Mouse (Mus musculus) hindbrain, embryonic 11.5 days (tissue): Measurements from ENCODE around the gene Olfr878. TPM values are rescaled to one million over a fixed set of nuclear protein-coding genes. Genes with fewer than 3 reads are reported as not detected.

Source experiments
- ATAC-seq: fragments of 200-750 bp; cut with Nextera tagmentation; 2 replicates; pipeline ENCODE4 v1.8.0; 2017; ENCODE audit warnings: mild to moderate bottlenecking, moderate TSS enrichment, moderate library complexity; ENCODE audit not compliant: low FRiP score
- DNase-seq: peaks from one replicate; pipeline ENCODE4 v3.0.0-alpha.2; 2015; ENCODE audit warnings: low spot score
- H3K27ac ChIP-seq: fragments of 300-500 bp; sonication (generic); 2 replicates; pipeline ENCODE4 v1.5.1; 2014; ENCODE audit warnings: mild to moderate bottlenecking, low read depth, low read length
- H3K27me3 ChIP-seq: fragments of 300-500 bp; sonication (generic); 2 replicates; pipeline ENCODE4 v1.6.1; 2014; ENCODE audit warnings: mild to moderate bottlenecking, low read length, moderate library complexity, mixed read lengths; ENCODE audit not compliant: control insufficient read depth, insufficient read depth
- H3K36me3 ChIP-seq: fragments of 300-500 bp; sonication (generic); 2 replicates; pipeline ENCODE4 v1.6.1; 2014; ENCODE audit warnings: mild to moderate bottlenecking, low read length, moderate library complexity, mixed read lengths; ENCODE audit not compliant: control insufficient read depth, insufficient read depth
- H3K4me1 ChIP-seq: fragments of 300-500 bp; sonication (generic); replicated peaks from 2 replicates; pipeline ENCODE4 v1.6.1; 2014; ENCODE audit warnings: low read length, mixed read lengths; ENCODE audit not compliant: control insufficient read depth, insufficient read depth
- H3K4me2 ChIP-seq: fragments of 300-500 bp; sonication (generic); replicated peaks from 2 replicates; pipeline ENCODE4 v1.6.1; 2014; ENCODE audit warnings: mild to moderate bottlenecking, low read depth, low read length
- H3K4me3 ChIP-seq: fragments of 300-500 bp; sonication (generic); 2 replicates; pipeline ENCODE4 v1.5.1; 2014; ENCODE audit warnings: low read depth, low read length
- H3K9ac ChIP-seq: fragments of 300-500 bp; sonication (generic); 2 replicates; pipeline ENCODE4 v1.6.1; 2014; ENCODE audit warnings: low read depth, low read length
- H3K9me3 ChIP-seq: fragments of 300-500 bp; sonication (generic); 2 replicates; pipeline ENCODE4 v1.6.1; 2016; ENCODE audit warnings: low read length; ENCODE audit not compliant: control insufficient read depth
- WGBS: fragments of 180-500 bp; shearing (Covaris S2); extraction: QIAGEN DNeasy Blood & Tissue Kit; methylation state at CpG from one replicate; pipeline ENCODE4 v1.1.7; 2014; 5-methylcytosine and 5-hydroxymethylcytosine counted together
- polyA plus RNA-seq: library from polyadenylated mRNA; unstranded; fragments of >200 nt; fragmentation: Nextera tagmentation; extraction: Ambion mirVana; gene quantifications from 2 replicates; pipeline ENCODE4 v1.2.1, GENCODE M21; 2014

Gene Olfr878
- polyA plus RNA-seq, 1 experiment from 2014 or later = not detected

DNA sequence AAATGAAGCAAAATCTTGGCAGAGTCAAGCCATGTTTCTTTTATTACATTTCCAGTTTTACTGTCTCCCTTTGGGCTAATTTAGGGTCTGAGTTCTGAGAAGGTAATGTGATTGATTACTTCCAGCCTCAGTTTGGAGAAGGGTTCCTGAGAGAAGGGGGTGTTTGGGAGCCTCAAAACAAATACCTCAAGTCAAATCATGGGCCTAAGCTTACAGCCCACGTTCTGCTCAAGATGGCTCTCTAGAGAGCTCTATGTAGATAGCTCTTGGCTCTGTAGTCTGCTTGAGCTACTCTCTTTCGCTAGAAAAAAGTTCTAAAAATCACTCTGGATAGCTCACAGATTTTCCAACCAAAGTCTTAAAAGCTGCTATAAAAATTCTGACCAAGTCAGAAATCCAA lies 7.8 kb downstream of the Olfr878 start:
- H3K9me3 ChIP-seq = no peaks in the 10 kb centered on the region
- H3K27ac ChIP-seq = no peak overlapping the region
- no peaks in the 10 kb centered on the region for H3K36me3 ChIP-seq
- H3K27me3 ChIP-seq = no peaks in the 10 kb centered on the region
- H3K9ac ChIP-seq = no peak overlapping the region
- DNase-seq = no peak
- no peak overlapping the region for H3K4me2 ChIP-seq
- no peak for ATAC-seq
- H3K4me3 ChIP-seq = no peak overlapping the region
- H3K4me1 ChIP-seq = no peaks in the 10 kb centered on the region
- 69% methylated on average over 2 of the region's 2 CpGs for WGBS

DNA sequence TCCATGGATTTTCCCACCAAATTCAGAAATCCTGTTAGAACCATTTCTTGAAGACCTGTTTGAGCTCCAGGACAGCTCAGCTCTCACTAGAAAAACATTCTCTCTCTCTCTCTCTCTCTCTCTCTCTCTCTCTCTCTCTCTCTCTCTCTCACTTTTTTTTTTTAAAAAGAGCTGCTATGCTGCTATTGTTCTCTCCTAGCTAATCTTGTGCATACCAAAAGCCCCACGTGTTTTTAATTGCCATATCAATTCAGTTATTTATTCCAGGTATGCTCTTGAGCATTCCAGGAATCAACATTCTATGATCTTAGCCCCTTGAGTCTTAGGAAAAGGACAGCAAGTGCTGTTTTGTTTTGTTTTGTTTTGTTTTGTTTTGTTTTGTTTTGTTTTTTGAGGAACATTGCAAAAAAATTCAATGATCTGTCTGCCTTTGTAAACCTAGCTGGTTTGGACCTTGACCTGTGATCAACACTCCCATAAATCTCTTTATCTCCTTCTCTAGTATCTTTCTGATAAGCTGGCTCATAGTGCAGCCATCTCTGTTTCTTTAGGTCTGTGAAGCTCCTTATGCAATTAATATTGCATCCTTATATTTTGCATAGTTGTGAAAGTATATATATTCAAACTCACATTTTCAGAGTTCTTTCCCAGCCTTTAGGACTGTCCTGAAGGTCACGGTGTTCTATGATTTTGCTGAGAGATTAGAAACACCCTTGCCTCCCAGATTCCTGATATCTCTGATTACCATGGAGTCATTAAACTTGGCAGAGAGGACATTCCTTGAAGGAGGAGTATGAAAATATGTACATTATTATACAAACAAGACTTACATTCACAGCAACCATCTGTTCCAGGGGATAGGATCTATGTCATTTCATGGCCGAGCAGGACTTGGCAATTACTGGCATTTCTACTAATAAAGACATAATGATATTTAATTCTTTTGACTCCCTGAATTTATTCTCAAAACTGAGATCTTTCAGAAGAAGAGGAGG lies 8.7 kb downstream of the Olfr878 start:
- no peak overlapping the region for H3K4me2 ChIP-seq
- ATAC-seq = no peak
- no peak for DNase-seq
- no peak overlapping the region for H3K9ac ChIP-seq
- H3K4me3 ChIP-seq = no peak overlapping the region
- H3K27ac ChIP-seq = no peak overlapping the region
- H3K36me3 ChIP-seq = no peaks in the 10 kb centered on the region
- 75% methylated on average over 3 of the region's 3 CpGs for WGBS
- no peaks in the 10 kb centered on the region for H3K27me3 ChIP-seq
- H3K9me3 ChIP-seq = no peaks in the 10 kb centered on the region
- no peaks in the 10 kb centered on the region for H3K4me1 ChIP-seq

DNA sequence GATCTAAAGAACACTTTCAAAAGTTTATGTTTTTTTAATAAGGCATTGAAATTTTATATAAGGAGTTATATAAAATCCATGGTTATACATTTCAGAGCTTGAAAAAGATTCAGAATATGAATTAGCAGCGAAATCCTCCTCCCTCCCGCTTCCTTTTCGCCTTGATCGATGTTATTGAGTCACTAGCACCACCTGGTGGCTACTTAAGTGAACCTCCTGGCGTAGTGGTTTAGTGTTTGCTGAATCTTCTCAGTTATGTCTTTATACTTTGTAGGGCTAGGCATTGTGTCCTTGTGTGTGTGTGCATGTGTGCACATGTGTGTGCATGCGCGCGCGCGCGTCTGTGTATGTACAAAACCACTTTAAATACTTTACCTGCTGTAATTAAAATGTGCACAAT lies 14.9 kb downstream of the Olfr878 start:
- ATAC-seq (peak; percentile 82), DNase-seq (peak; percentile 83)
- no peak overlapping the region for H3K4me2 ChIP-seq
- H3K9ac ChIP-seq = no peak overlapping the region
- H3K36me3 ChIP-seq = no peaks in the 10 kb centered on the region
- no peaks in the 10 kb centered on the region for H3K4me1 ChIP-seq
- H3K27ac ChIP-seq = no peak overlapping the region
- no peaks in the 10 kb centered on the region for H3K27me3 ChIP-seq
- WGBS = 5% methylated on average over 11 of the region's 11 CpGs
- H3K4me3 ChIP-seq = no peak overlapping the region
- no peaks in the 10 kb centered on the region for H3K9me3 ChIP-seq

DNA sequence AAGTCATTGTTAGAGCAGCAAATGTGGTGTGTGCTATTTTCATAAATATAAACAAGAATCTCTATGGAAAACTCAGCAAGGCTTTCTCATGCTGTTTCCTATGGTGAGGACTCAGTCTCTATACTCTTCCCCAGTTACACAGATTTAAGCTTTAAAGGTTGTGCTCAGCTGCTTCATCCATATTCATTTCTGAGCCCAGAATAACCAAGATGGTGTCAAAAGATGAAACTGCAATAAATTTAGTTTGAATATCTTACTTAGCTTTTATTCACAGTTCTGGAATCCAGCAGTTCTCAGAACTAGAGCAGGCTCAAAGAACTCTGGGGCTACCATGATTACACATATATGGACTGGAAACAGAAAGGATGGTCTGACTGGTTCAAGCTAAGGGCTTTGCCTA lies 16.5 kb downstream of the Olfr878 start:
- Histone ChIP-seq H3K4me2 (no peak overlapping the region), H3K4me3 (no peak overlapping the region), H3K9ac (no peak overlapping the region), H3K36me3 (no peaks in the 10 kb centered on the region), H3K27me3 (no peaks in the 10 kb centered on the region), H3K4me1 (no peaks in the 10 kb centered on the region), H3K27ac (no peak overlapping the region), H3K9me3 (no peaks in the 10 kb centered on the region)
- ATAC-seq = no peak
- no peak for DNase-seq

DNA sequence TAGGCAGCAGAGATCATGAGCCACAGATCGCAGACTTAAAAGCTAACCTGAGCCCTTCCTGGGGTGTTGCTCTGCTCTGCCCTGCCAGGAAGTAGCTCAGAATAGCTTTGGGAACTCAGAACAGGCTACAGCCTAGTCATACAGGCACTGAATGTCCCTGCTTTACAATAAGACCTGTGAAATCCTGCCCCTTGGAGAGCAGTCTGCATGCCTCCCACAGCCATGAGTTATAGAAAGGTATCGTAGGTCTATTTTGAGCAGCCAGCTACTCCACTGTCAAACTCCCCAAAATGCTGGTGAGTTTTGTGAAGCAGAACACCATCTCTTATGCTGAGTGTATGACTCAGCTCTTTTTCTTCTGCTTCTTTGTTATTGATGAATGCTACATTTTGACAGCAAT lies 23.5 kb downstream of the Olfr878 start:
- no peaks in the 10 kb centered on the region for H3K4me1 ChIP-seq
- ATAC-seq (no peak), DNase-seq (no peak)
- no peak overlapping the region for H3K9ac ChIP-seq
- H3K27me3 ChIP-seq = no peaks in the 10 kb centered on the region
- no peak overlapping the region for H3K27ac ChIP-seq
- H3K36me3 ChIP-seq = no peaks in the 10 kb centered on the region
- no peak overlapping the region for H3K4me3 ChIP-seq
- WGBS = 89% methylated on average over 2 of the region's 2 CpGs
- no peak overlapping the region for H3K4me2 ChIP-seq
- no peaks in the 10 kb centered on the region for H3K9me3 ChIP-seq

Other genes with a start within 250 kb of the Olfr878 start
- 0.07 and 0.28 TPM in 2 replicates for gene Panx3, start 248.6 kb upstream of the Olfr878 start, polyA plus RNA-seq
- gene Olfr160, start 201.6 kb upstream of the Olfr878 start, polyA plus RNA-seq = not detected in 2 replicates
- not detected in 2 replicates for gene Olfr874, start 172.7 kb upstream of the Olfr878 start, polyA plus RNA-seq
- gene Olfr875, start 146.0 kb upstream of the Olfr878 start, polyA plus RNA-seq = not detected in 2 replicates
- not detected in 2 replicates for gene Olfr876, start 114.8 kb upstream of the Olfr878 start, polyA plus RNA-seq
- 0.11 TPM in 1 of 2 replicates, not detected in the other for gene Olfr877, start 63.6 kb upstream of the Olfr878 start, polyA plus RNA-seq
- not detected in 2 replicates for gene Olfr145, start 21.1 kb upstream of the Olfr878 start, polyA plus RNA-seq
- not detected in 2 replicates for gene Olfr881, start 74.0 kb downstream of the Olfr878 start, polyA plus RNA-seq
- gene Olfr883, start 108.0 kb downstream of the Olfr878 start, polyA plus RNA-seq = not detected in 2 replicates
- gene Olfr884, start 128.7 kb downstream of the Olfr878 start, polyA plus RNA-seq = not detected in 2 replicates
- gene Olfr885, start 143.5 kb downstream of the Olfr878 start, polyA plus RNA-seq = not detected in 2 replicates
- gene Olfr887, start 166.2 kb downstream of the Olfr878 start, polyA plus RNA-seq = not detected in 2 replicates
- gene Olfr888, start 190.3 kb downstream of the Olfr878 start, polyA plus RNA-seq = not detected in 2 replicates
- gene Olfr889, start 197.4 kb downstream of the Olfr878 start, polyA plus RNA-seq = 0.06 and 0.14 TPM in 2 replicates
- gene Olfr890, start 224.7 kb downstream of the Olfr878 start, polyA plus RNA-seq = not detected in 2 replicates